Mouse (Mus musculus) CH12.LX (cell line): ENCODE measurements around the gene Klhl7. TPM values are rescaled to one million over a fixed set of nuclear protein-coding genes. Genes with fewer than 3 reads are reported as not detected.

Experiments used
- DNase-seq: peaks from one replicate; pipeline ENCODE4 v3.0.0-alpha.2; 2013; ENCODE audit errors: extremely low read depth
- H3K27ac ChIP-seq: 2 replicates; pipeline ENCODE4 v1.5.1; 2012; ENCODE audit warnings: low read depth, mild to moderate bottlenecking, control low read depth, moderate library complexity; ENCODE audit not compliant: insufficient read depth
- H3K27me3 ChIP-seq: replicated peaks from 2 replicates; pipeline ENCODE3; 2012; ENCODE audit warnings: inconsistent platforms
- H3K36me3 ChIP-seq, 2 experiments: replicated peaks in 1 of 2; 2 replicates each; pipeline versions ENCODE3 to v1.6.1; 2012; ENCODE audit warnings: inconsistent platforms in 1 of 2, low read length in 1 of 2, mild to moderate bottlenecking in 1 of 2, mixed read lengths in 1 of 2, moderate library complexity in 1 of 2; ENCODE audit not compliant: control insufficient read depth in 1 of 2, insufficient read depth in 1 of 2
- H3K4me1 ChIP-seq, 2 experiments: 2 replicates each; pipeline ENCODE4 v1.6.1; 2012; ENCODE audit warnings: inconsistent platforms in 1 of 2, moderate library complexity in 1 of 2; ENCODE audit not compliant: insufficient read depth in 2 of 2, control insufficient read depth in 1 of 2
- H3K4me2 ChIP-seq: 2 replicates; pipeline ENCODE4 v1.6.1; 2012; ENCODE audit warnings: low read depth, mild to moderate bottlenecking, control low read depth; ENCODE audit not compliant: poor library complexity, insufficient read depth, severe bottlenecking
- H3K4me3 ChIP-seq, 3 experiments: fragments of 150-350 bp in 1 of 3; sonication (generic) in 1 of 3; replicated peaks in 1 of 3; 2 replicates each; pipeline versions ENCODE3 to v1.5.1; 2011 to 2012; ENCODE audit warnings: low read depth in 2 of 3, low read length in 2 of 3, mild to moderate bottlenecking in 2 of 3, moderate library complexity in 2 of 3, control low read depth in 1 of 3, improper control_type of control experiment in 1 of 3, inconsistent platforms in 1 of 3, mixed read lengths in 1 of 3; ENCODE audit not compliant: poor library complexity in 1 of 3
- H3K79me2 ChIP-seq: replicated peaks from 2 replicates; pipeline ENCODE4 v1.6.1; 2012; ENCODE audit warnings: mild to moderate bottlenecking, moderate library complexity; ENCODE audit not compliant: control insufficient read depth, poor library complexity, insufficient read depth, severe bottlenecking; ENCODE audit errors: extremely low read depth
- H3K9ac ChIP-seq: 2 replicates; pipeline ENCODE4 v1.6.1; 2012; ENCODE audit warnings: low read depth, mild to moderate bottlenecking, control low read depth, moderate library complexity; ENCODE audit not compliant: insufficient read depth
- H3K9me3 ChIP-seq: replicated peaks from 2 replicates; pipeline ENCODE3; 2012; ENCODE audit warnings: low read length, inconsistent platforms, mixed read lengths
- CTCF ChIP-seq, 2 experiments: IDR thresholded peaks in 1 of 2; conservative IDR thresholded peaks in 1 of 2; 2 replicates each; pipeline ENCODE4 v1.5.1; 2011 to 2012; ENCODE audit warnings: low read depth in 2 of 2, low read length in 2 of 2, improper control_type of control experiment in 1 of 2, inconsistent platforms in 1 of 2, mild to moderate bottlenecking in 1 of 2, moderate library complexity in 1 of 2
- E2F4 ChIP-seq: IDR thresholded peaks from 2 replicates; pipeline ENCODE4 v1.6.1; 2011; ENCODE audit warnings: low read depth, low read length, improper control_type of control experiment; ENCODE audit not compliant: insufficient replicate concordance
- ELF1 ChIP-seq: IDR thresholded peaks from 2 replicates; pipeline ENCODE4 v1.6.1; 2014; ENCODE audit warnings: low read depth, mild to moderate bottlenecking, inconsistent platforms, low read length, improper control_type of control experiment
- EP300 ChIP-seq: IDR thresholded peaks from 2 replicates; pipeline ENCODE4 v1.6.1; 2011; ENCODE audit warnings: low read length, improper control_type of control experiment
- ETS1 ChIP-seq: conservative IDR thresholded peaks from 2 replicates; pipeline ENCODE4 v1.6.1; 2012; ENCODE audit warnings: low read depth, mild to moderate bottlenecking, inconsistent platforms, low read length, improper control_type of control experiment, moderate library complexity
- GABPA ChIP-seq: IDR thresholded peaks from 2 replicates; pipeline ENCODE4 v1.6.1; 2012; ENCODE audit warnings: low read depth, low read length, improper control_type of control experiment, inconsistent platforms; ENCODE audit not compliant: insufficient replicate concordance
- IRF4 ChIP-seq: IDR thresholded peaks from 2 replicates; pipeline ENCODE4 v1.6.1; 2014; ENCODE audit warnings: low read depth, mild to moderate bottlenecking, inconsistent platforms, low read length, improper control_type of control experiment
- JUN ChIP-seq: IDR thresholded peaks from 2 replicates; pipeline ENCODE4 v1.6.1; 2011; ENCODE audit warnings: low read depth, mild to moderate bottlenecking, low read length, improper control_type of control experiment, moderate library complexity; ENCODE audit not compliant: insufficient read depth
- JUND ChIP-seq: conservative IDR thresholded peaks from 2 replicates; pipeline ENCODE4 v1.6.1; 2011; ENCODE audit warnings: low read depth, low read length, improper control_type of control experiment
- KAT2A ChIP-seq: IDR thresholded peaks from 2 replicates; pipeline ENCODE4 v1.6.1; 2012; ENCODE audit warnings: low read length, improper control_type of control experiment, inconsistent platforms; ENCODE audit not compliant: insufficient replicate concordance
- MAZ ChIP-seq: IDR thresholded peaks from 2 replicates; pipeline ENCODE4 v1.6.1; 2012; ENCODE audit warnings: low read depth, mild to moderate bottlenecking, inconsistent platforms, low read length, improper control_type of control experiment, moderate library complexity
- MEF2A ChIP-seq: IDR thresholded peaks from 2 replicates; pipeline ENCODE4 v1.6.1; 2014; ENCODE audit warnings: low read depth, mild to moderate bottlenecking, inconsistent platforms, low read length, improper control_type of control experiment, borderline replicate concordance
- POLR2A ChIP-seq: IDR thresholded peaks from 2 replicates; pipeline ENCODE4 v1.6.1; 2011; ENCODE audit warnings: low read depth, mild to moderate bottlenecking, improper control_type of control experiment, low read length
- POLR2AphosphoS2 ChIP-seq: IDR thresholded peaks from 2 replicates; pipeline ENCODE4 v1.6.1; 2011; ENCODE audit warnings: low read depth, low read length, improper control_type of control experiment
- RAD21 ChIP-seq: IDR thresholded peaks from 2 replicates; pipeline ENCODE4 v1.6.1; 2011; ENCODE audit warnings: low read depth, mild to moderate bottlenecking, low read length, improper control_type of control experiment, moderate library complexity
- SMC3 ChIP-seq: IDR thresholded peaks from 2 replicates; pipeline ENCODE4 v1.6.1; 2011; ENCODE audit warnings: low read depth, low read length, improper control_type of control experiment
- TBP ChIP-seq: conservative IDR thresholded peaks from 2 replicates; pipeline ENCODE4 v1.6.1; 2011; ENCODE audit warnings: low read depth, low read length, improper control_type of control experiment
- USF2 ChIP-seq: conservative IDR thresholded peaks from 2 replicates; pipeline ENCODE4 v1.6.1; 2011; ENCODE audit warnings: low read depth, low read length, improper control_type of control experiment
- ZC3H11A ChIP-seq: IDR thresholded peaks from 2 replicates; pipeline ENCODE4 v1.6.1; 2012; ENCODE audit warnings: low read depth, mild to moderate bottlenecking, inconsistent platforms, low read length, improper control_type of control experiment
- ZNF384 ChIP-seq: IDR thresholded peaks from 2 replicates; pipeline ENCODE4 v1.6.1; 2012; ENCODE audit warnings: low read depth, low read length, improper control_type of control experiment, inconsistent platforms
- dilution Hi-C: fragments of 300-500 bp; cut with MboI; formaldehyde crosslinking; loops from 2 replicates; pipeline ENCODE4 v1.14.3; 2020; ENCODE audit warnings: low sequenced_read_pairs; ENCODE audit not compliant: extremely low pct_unique_long_range_greater_than_20kb, extremely low pct_ligation_motif_present
- in situ Hi-C: fragments of 300-500 bp; cut with MboI; formaldehyde crosslinking; loops from 3 replicates; pipeline ENCODE4 v1.14.3; 2019; ENCODE audit warnings: low sequenced_read_pairs, low pct_ligation_motif_present, low pct_unique_long_range_greater_than_20kb, mixed read lengths
- polyA plus RNA-seq: library from polyadenylated mRNA; unstranded; fragments of >175 nt; gene quantifications from 2 replicates; pipeline ENCODE4 v1.2.1, GENCODE M21; 2012; ENCODE audit warnings: low read depth; ENCODE audit not compliant: insufficient read length
- total RNA-seq, 2 experiments: library from RNA; depleted of rRNA; stranded (reverse); fragments of 300-350 nt in 1 of 2; fragments of >200 nt in 1 of 2; gene quantifications; 2 replicates each; pipeline ENCODE4 v1.2.3; 2012 to 2014

Klhl7 gene
- total and polyA plus RNA-seq, 3 experiments = 20.4 to 71.4 (median 26.5) TPM

- no peaks in the 10 kb centered on the region for H3K79me2 ChIP-seq
- no peaks in the 10 kb centered on the region for H3K27me3 ChIP-seq
- TF ChIP-seq E2F4 (no peak), USF2 (no peak), MAZ (no peak), ZNF384 (no peak), JUND (no peak), POLR2AphosphoS2 (no peak), KAT2A (no peak), TBP (no peak), EP300 (no peak), POLR2A (no peak), ETS1 (no peak), CTCF (conservative IDR thresholded peaks at IDR 0.05 in 1 of 2, IDR thresholded peaks at IDR 0.05 in 1 of 2; ENCODE audit: low read depth in 2 of 2, low read length in 2 of 2) (no peak), JUN (no peak), GABPA (no peak), SMC3 (no peak), MEF2A (no peak)
- TF ChIP-seq, all 38 proteins: peak for 0
- dilution Hi-C loops (no loop called here), in situ Hi-C loops (no loop called here)
- Histone ChIP-seq H3K4me1 (peaks cover 6 to 13% of the 10 kb centered on the region in 2 experiments; a peak in 3 of 4 replicates), H3K9ac (no peak overlapping the region; the same call in 1 of the 2 replicates), H3K9me3 (no peaks in the 10 kb centered on the region), H3K4me2 (no peak overlapping the region; the same call in 1 of the 2 replicates), H3K36me3 (no peaks in the 10 kb centered on the region), H3K27ac (no peak overlapping the region), H3K4me3 (no peak overlapping the region)
- no peak for DNase-seq
Observed at GRCm38 (mm10) chr5:24077739-24078306, 22.6 kb upstream of the Klhl7 start.

- H3K36me3 ChIP-seq = no peaks in the 10 kb centered on the region
- dilution Hi-C loops (no loop called here), in situ Hi-C loops (no loop called here)
- no peaks in the 10 kb centered on the region for H3K79me2 ChIP-seq
- no peak for DNase-seq
- no peaks in the 10 kb centered on the region for H3K27me3 ChIP-seq
- TF ChIP-seq CTCF (conservative IDR thresholded peaks at IDR 0.05 in 1 of 2, IDR thresholded peaks at IDR 0.05 in 1 of 2; ENCODE audit: low read depth in 2 of 2, low read length in 2 of 2) (peak in 1 of 2 experiments; percentile 53; a peak in 2 of 4 replicates), SMC3 (peak; percentile 41), ELF1 (no peak), RAD21 (peak; percentile 26), ZC3H11A (no peak), IRF4 (peak; percentile 63)
- no peak overlapping the region for H3K4me3 ChIP-seq
- no peak overlapping the region; the same call in 1 of the 2 replicates for H3K9ac ChIP-seq
- H3K9me3 ChIP-seq = no peaks in the 10 kb centered on the region
- H3K4me2 ChIP-seq = no peak overlapping the region
- H3K4me1 ChIP-seq = peaks cover 12 to 19% of the 10 kb centered on the region in 2 experiments
- no peak overlapping the region for H3K27ac ChIP-seq
Observed at GRCm38 (mm10) chr5:24078420-24079179, 21.8 kb upstream of the Klhl7 start.
